In genomic region chr1:130511823-130512370, GRCm38 (mm10) we compare ENCODE assay signal across 14 mouse cellular contexts. TPM values are rescaled to one million over a fixed set of nuclear protein-coding genes. Genes with fewer than 3 reads are reported as not detected.
A peak's percentile ranks its signal among the peaks of the same experiment; 100 is the strongest.
DNase-seq lines count a peak whose midpoint lies in the region; ATAC-seq and TF ChIP-seq lines count a peak whose summit lies in the region.
"Had no signal": no experiment of that assay in that cellular context is flagged by ENCODE, and none has a peak within 500 bp of the region (broad histone marks: within the 10 kb centered on the region; RNA-seq: fewer than 3 reads in every experiment).

No protein-coding gene starts in this region.

- H3K9me3 ChIP-seq in limb, embryonic 15.5 days: no peaks in the 10 kb centered on the region
- H3K9me3 ChIP-seq in stomach, postnatal 0 days (ENCODE audit: control insufficient read depth, low read length): no peaks in the 10 kb centered on the region
- no peaks in the 10 kb centered on the region for H3K9me3 ChIP-seq in forebrain, embryonic 15.5 days
- H3K9me3 ChIP-seq: neural tube, embryonic 13.5 days had no signal

- no peak overlapping the region for H3K9ac ChIP-seq in limb, embryonic 15.5 days
- H3K9ac ChIP-seq in stomach, postnatal 0 days (ENCODE audit: low read length): no peak overlapping the region
- H3K9ac ChIP-seq in forebrain, embryonic 15.5 days (replicated peaks): no peak overlapping the region
- H3K9ac ChIP-seq: neural tube, embryonic 13.5 days had no signal

- H3K4me2 ChIP-seq in limb, embryonic 15.5 days: no peak overlapping the region
- no peak overlapping the region for H3K4me2 ChIP-seq in stomach, postnatal 0 days (replicated peaks; ENCODE audit: low read depth)
- H3K4me2 ChIP-seq in forebrain, embryonic 15.5 days (replicated peaks): no peak overlapping the region
- H3K4me2 ChIP-seq: neural tube, embryonic 13.5 days had no signal

- intact Hi-C loops in gastrocnemius, postnatal 14 days (cut with DNase I; ENCODE audit: low total_unique reads): no loop called here

- 20% methylated on average over 3 of the region's 3 CpGs for WGBS in limb, embryonic 15.5 days
- WGBS in stomach, postnatal 0 days: 30% methylated on average over 3 of the region's 3 CpGs
- WGBS in forebrain, embryonic 15.5 days: 88% methylated on average over 3 of the region's 3 CpGs

- TF ChIP-seq CTCF in stomach, postnatal 0 days (IDR thresholded peaks at IDR 0.05; ENCODE audit: low read depth): no peak

- H3K4me3 ChIP-seq in limb, embryonic 15.5 days: no peak overlapping the region
- no peak overlapping the region for H3K4me3 ChIP-seq in stomach, postnatal 0 days (ENCODE audit: low read depth, low read length)
- no peak overlapping the region for H3K4me3 ChIP-seq in forebrain, embryonic 15.5 days
- H3K4me3 ChIP-seq: neural tube, embryonic 13.5 days had no signal

- no peaks in the 10 kb centered on the region for H3K36me3 ChIP-seq in limb, embryonic 15.5 days
- no peaks in the 10 kb centered on the region for H3K36me3 ChIP-seq in stomach, postnatal 0 days (ENCODE audit: control insufficient read depth, insufficient read depth, low read length)
- no peaks in the 10 kb centered on the region for H3K36me3 ChIP-seq in forebrain, embryonic 15.5 days
- H3K36me3 ChIP-seq: neural tube, embryonic 13.5 days had no signal

- no peaks in the 10 kb centered on the region for H3K27me3 ChIP-seq in limb, embryonic 15.5 days
- H3K27me3 ChIP-seq in stomach, postnatal 0 days (ENCODE audit: control insufficient read depth, insufficient read depth, low read length): no peaks in the 10 kb centered on the region
- H3K27me3 ChIP-seq in forebrain, embryonic 15.5 days: no peaks in the 10 kb centered on the region
- H3K27me3 ChIP-seq: neural tube, embryonic 13.5 days had no signal

- H3K27ac ChIP-seq in limb, embryonic 15.5 days: peak overlapping the region; percentile 57; the same call in 1 of the 2 replicates
- no peak overlapping the region for H3K27ac ChIP-seq in stomach, postnatal 0 days (replicated peaks)
- no peak overlapping the region for H3K27ac ChIP-seq in forebrain, embryonic 15.5 days (replicated peaks)
- H3K27ac ChIP-seq: neural tube, embryonic 13.5 days had no signal

- TF ChIP-seq EP300 in stomach, postnatal 0 days (optimal IDR thresholded peaks at IDR 0.05): no peak

- DNase-seq in gastrocnemius, postnatal 14 days: peak; percentile 14
- no peak for DNase-seq in gastrocnemius, adult 8-10 months (ENCODE audit: low spot score in 2 of 2)
- peak; percentile 51 for DNase-seq in urinary bladder, postnatal 14 days (ENCODE audit: low spot score)
- DNase-seq in urinary bladder, adult 2 months (ENCODE audit: low spot score): no peak
- DNase-seq in stomach, postnatal 0 days (ENCODE audit: low spot score): no peak
- DNase-seq in cerebellum, postnatal 10 days: no peak
- DNase-seq: cerebellum, postnatal 25 days; midbrain, embryonic 14.5 days; right cerebral cortex, adult 18-20 months; thymus, postnatal 4 days had no signal

- peaks cover 23% of the 10 kb centered on the region for H3K4me1 ChIP-seq in limb, embryonic 15.5 days
- peaks cover 2% of the 10 kb centered on the region; the same call in 1 of the 2 replicates for H3K4me1 ChIP-seq in stomach, postnatal 0 days (replicated peaks; ENCODE audit: control insufficient read depth, insufficient read depth)
- no peaks in the 10 kb centered on the region for H3K4me1 ChIP-seq in forebrain, embryonic 15.5 days
- H3K4me1 ChIP-seq: neural tube, embryonic 13.5 days had no signal

- ATAC-seq in limb, embryonic 15.5 days (ENCODE audit: insufficient number of reproducible peaks, low FRiP score, low TSS enrichment, low read depth): 0 out of 2 replicates have a peak, but pooled peaks have one; percentile 42
- peak; percentile 36; the same call in 1 of the 2 replicates for ATAC-seq in stomach, postnatal 0 days (ENCODE audit: low FRiP score, low TSS enrichment)
- ATAC-seq in forebrain, embryonic 15.5 days (replicated peaks): no peak
- ATAC-seq: inflammation-experienced regulatory T-cells, adult 6 months had no signal

RNA-seq across cellular contexts. Expression of gene Cd55, which starts 49.4 kb away (rescaled TPM):
- 10 to 100 TPM; 24.3 to 35.9 TPM for total RNA-seq in gastrocnemius, postnatal 14 days (2021)
- total RNA-seq in gastrocnemius, adult 8-10 months (2022): 10 to 100 TPM; 55.0 to 66.3 (median 62.7) TPM
- polyA plus RNA-seq in urinary bladder, adult 2 months (2012; rRNA removed): 87.1 and 105 TPM in 2 replicates
- 20.8 and 26.8 TPM in 2 replicates for polyA plus RNA-seq in limb, embryonic 15.5 days (2015; fragmentation: Nextera tagmentation; extraction: Ambion mirVana)
- 39.9 and 44.6 TPM in 2 replicates for polyA plus RNA-seq in stomach, postnatal 0 days (2015; fragmentation: Nextera tagmentation; extraction: Ambion mirVana)
- polyA plus RNA-seq in forebrain, embryonic 15.5 days (2015; fragmentation: Nextera tagmentation; extraction: Ambion mirVana): 3.8 and 4.1 TPM in 2 replicates

Comparison
In these comparisons a context has a peak if more than half of its experiments do, and no peak if none do; other contexts are left out.
1. DNase-seq: peak in gastrocnemius, postnatal 14 days (single experiment) and urinary bladder, postnatal 14 days (single experiment); none in gastrocnemius, adult 8-10 months (0 of 2), urinary bladder, adult 2 months (single experiment), stomach, postnatal 0 days (single experiment) and cerebellum, postnatal 10 days (0 of 2).